Comparison of ENCODE assay signal across 13 mouse cellular contexts in the genomic region with DNA sequence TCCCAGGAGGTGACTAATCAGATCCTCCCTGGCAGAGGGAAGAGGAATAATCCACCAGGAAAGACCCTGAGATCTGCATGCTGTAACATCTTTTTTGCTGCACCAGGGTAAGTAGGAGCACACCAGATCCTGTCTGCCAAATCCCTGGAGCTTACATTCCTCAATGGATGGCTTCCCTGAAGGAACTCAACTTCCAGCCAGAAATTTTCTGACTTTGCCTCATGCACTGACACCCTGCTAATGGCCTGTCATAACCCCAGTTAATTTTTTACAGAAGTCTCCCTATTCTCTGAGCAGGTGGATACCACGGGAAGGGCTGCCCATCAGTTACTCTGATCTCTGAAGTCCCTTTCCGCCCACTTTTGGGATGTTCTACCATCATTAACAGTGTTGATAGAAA.
"Had no signal": no experiment of that assay in that cellular context is flagged by ENCODE, and none has a peak within 500 bp of the region (broad histone marks: within the 10 kb centered on the region; RNA-seq: fewer than 3 reads in every experiment).

No protein-coding gene starts in this region.

- H3K4me2 ChIP-seq: limb, embryonic 12.5 days; neural tube, embryonic 13.5 days; stomach, embryonic 15.5 days had no signal

- H3K9me3 ChIP-seq: limb, embryonic 12.5 days; midbrain, embryonic 10.5 days; neural tube, embryonic 13.5 days; stomach, embryonic 15.5 days had no signal

- H3K27ac ChIP-seq: limb, embryonic 12.5 days; liver, embryonic 14.5 days; midbrain, embryonic 10.5 days; neural tube, embryonic 13.5 days; stomach, embryonic 15.5 days had no signal

- H3K4me3 ChIP-seq: limb, embryonic 12.5 days; midbrain, embryonic 10.5 days; neural tube, embryonic 13.5 days; stomach, embryonic 15.5 days had no signal

- DNase-seq: liver; lung, adult 2 months; lung, postnatal 4 days; right cerebral cortex, postnatal 14 days; thymus, postnatal 36 days had no signal

- H3K9ac ChIP-seq: limb, embryonic 12.5 days; liver, embryonic 14.5 days; neural tube, embryonic 13.5 days; stomach, embryonic 15.5 days had no signal

- H3K4me1 ChIP-seq: limb, embryonic 12.5 days; neural tube, embryonic 13.5 days; stomach, embryonic 15.5 days had no signal

- H3K27me3 ChIP-seq: limb, embryonic 12.5 days; neural tube, embryonic 13.5 days; stomach, embryonic 15.5 days had no signal

- ATAC-seq: intestine, embryonic 16.5 days; lung, postnatal 0 days; midbrain, embryonic 16.5 days had no signal

- H3K36me3 ChIP-seq: limb, embryonic 12.5 days; midbrain, embryonic 10.5 days; neural tube, embryonic 13.5 days; stomach, embryonic 15.5 days had no signal
